Mouse (Mus musculus): ENCODE results near the gene H2al1m. TPM values are rescaled to one million over a fixed set of nuclear protein-coding genes. Genes with fewer than 3 reads are reported as not detected.
"Not testable (repeated sequence)": the region's sequence is repeated elsewhere in the genome, so short reads cannot be mapped to it uniquely, and the experiment has no call there.

The H2al1m gene
- polyA plus RNA-seq, 1 experiment from 2014 or later = not detected

DNA sequence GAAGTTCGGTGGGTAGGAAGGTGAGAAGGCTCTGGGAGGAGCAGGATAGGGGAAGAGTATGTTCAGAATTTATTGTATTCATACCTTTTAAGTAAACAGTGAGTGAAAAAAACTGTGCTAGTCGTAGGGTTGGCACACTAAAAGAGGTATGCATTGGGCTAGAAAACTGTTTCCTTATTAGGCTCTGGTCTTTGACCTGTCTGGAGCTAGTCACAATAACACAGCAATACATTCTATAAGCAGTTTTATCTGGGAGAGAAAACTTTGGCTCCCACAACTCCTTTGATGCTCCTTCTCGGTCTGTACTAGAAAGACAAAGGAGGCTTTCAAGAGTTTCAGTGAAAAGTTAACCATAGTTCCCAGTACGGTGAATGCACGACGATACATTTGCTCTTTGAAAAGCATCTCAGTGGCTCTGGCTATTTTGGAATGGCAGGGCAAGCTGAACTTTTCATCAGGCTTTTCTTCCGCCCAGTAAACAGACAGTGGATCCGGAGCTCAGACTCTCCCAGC is 11.6 kb upstream of the H2al1m start:
- H3K9ac ChIP-seq = peak overlapping the region; percentile 66; the same call in 1 of the 2 replicates
- H3K4me2 ChIP-seq = peak overlapping the region; percentile 61
- ATAC-seq (ENCODE audit: insufficient number of reproducible peaks, insufficient read depth, low FRiP score, low TSS enrichment, low read depth) = no peak
- H3K27ac ChIP-seq = no peak overlapping the region
- H3K4me1 ChIP-seq = no peaks in the 10 kb centered on the region
- no peaks in the 10 kb centered on the region for H3K36me3 ChIP-seq
- no peaks in the 10 kb centered on the region for H3K9me3 ChIP-seq
- H3K27me3 ChIP-seq = peaks cover 7% of the 10 kb centered on the region; the same call in 1 of the 2 replicates
- WGBS = 29% methylated on average over 8 of the region's 8 CpGs
- H3K4me3 ChIP-seq = peak overlapping the region; percentile 56

- Histone ChIP-seq H3K36me3 (no peaks in the 10 kb centered on the region), H3K9me3 (no peaks in the 10 kb centered on the region), H3K4me1 (no peaks in the 10 kb centered on the region), H3K9ac (peak within 1 kb of the TSS; percentile 66), H3K4me3 (peak within 1 kb of the TSS; percentile 56), H3K4me2 (peak within 1 kb of the TSS; percentile 61), H3K27ac (no peak within 1 kb of the TSS), H3K27me3 (peaks cover 7% of the 10 kb centered on the region; the same call in 1 of the 2 replicates)
- WGBS = 14% methylated on average over 89 of the region's 94 CpGs
- peak; percentile 72; the same call in 1 of the 2 replicates for ATAC-seq (ENCODE audit: insufficient number of reproducible peaks, insufficient read depth, low FRiP score, low TSS enrichment, low read depth)
Measured at GRCm38 (mm10) chrX:9272460-9273361, 10.9 kb upstream of the H2al1m start, which contains the start of gene Xk. Xk (plus strand) TSS chrX:9272756.

DNA sequence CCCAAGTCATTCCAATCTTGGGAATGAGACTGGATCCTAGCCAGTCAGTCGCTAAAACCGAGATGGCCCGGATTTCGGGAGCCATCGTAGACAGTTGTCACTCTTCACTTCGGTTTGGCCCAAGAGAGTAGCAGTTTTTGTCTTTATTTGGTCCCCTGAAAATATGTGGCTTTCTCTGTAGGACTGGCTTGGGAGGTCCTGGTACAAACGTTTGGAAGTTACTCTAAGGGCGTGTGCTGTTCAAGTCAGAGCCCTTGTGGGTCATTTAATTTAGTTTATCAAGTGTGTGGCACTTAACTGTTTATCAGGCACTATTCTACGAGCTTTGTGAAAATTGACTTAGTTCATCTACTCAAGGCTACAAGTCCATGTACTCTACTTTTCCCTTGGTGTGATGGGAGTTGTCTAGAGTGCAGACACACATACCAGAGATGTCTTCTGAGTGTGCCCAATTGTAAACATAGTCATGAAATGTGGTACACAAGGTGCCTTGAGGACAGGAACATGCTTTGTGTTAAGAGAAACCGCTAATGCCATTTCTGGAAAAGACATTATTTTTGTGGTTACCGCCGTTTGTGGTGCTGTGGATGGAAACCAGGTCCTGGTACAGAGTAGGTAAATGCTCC is 10.1 kb upstream of the H2al1m start:
- ATAC-seq (ENCODE audit: insufficient number of reproducible peaks, insufficient read depth, low FRiP score, low TSS enrichment, low read depth) = no peak

DNA sequence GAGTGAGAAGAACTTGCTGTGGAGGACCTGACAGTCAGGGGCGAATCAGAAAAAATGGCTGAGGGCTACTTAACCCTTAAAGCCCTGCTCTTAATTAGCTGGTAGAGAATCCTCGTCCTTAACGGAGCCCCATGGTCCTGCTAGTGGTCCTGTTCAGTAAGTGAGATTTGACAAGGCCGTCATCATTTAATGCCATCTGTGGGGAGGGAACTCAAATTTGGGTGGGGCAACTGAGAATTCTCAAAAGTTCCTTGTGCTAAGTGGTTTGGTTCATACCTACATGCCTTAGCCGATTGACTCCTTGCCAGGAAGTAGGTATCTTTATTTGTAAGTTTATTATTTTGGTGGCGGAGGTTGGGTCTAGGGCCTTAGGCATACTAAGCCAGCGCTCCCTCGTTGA is 9.2 kb upstream of the H2al1m start:
- Histone ChIP-seq H3K27ac (no peak overlapping the region), H3K9ac (no peak overlapping the region), H3K4me1 (no peaks in the 10 kb centered on the region), H3K4me3 (no peak overlapping the region), H3K4me2 (no peak overlapping the region), H3K27me3 (peaks cover 7% of the 10 kb centered on the region; the same call in 1 of the 2 replicates), H3K9me3 (no peaks in the 10 kb centered on the region), H3K36me3 (no peaks in the 10 kb centered on the region)
- 73% methylated on average over 8 of the region's 8 CpGs for WGBS
- no peak for ATAC-seq (ENCODE audit: insufficient number of reproducible peaks, insufficient read depth, low FRiP score, low TSS enrichment, low read depth)

More for the DNA sequence above, 10.1 kb upstream of the H2al1m start:
- Histone ChIP-seq H3K9ac (no peak overlapping the region), H3K27me3 (peaks cover 7% of the 10 kb centered on the region; the same call in 1 of the 2 replicates), H3K27ac (no peak overlapping the region), H3K36me3 (no peaks in the 10 kb centered on the region), H3K9me3 (no peaks in the 10 kb centered on the region), H3K4me3 (peak overlapping the region; percentile 56), H3K4me2 (peak overlapping the region; percentile 61), H3K4me1 (no peaks in the 10 kb centered on the region)
- 60% methylated on average over 12 of the region's 12 CpGs for WGBS

GRCm38 (mm10) chrX:9293140-9293829 is 9.7 kb downstream of the H2al1m start:
- H3K9me3 ChIP-seq; H3K36me3 ChIP-seq; H3K27me3 ChIP-seq; H3K4me1 ChIP-seq; H3K4me2 ChIP-seq; H3K9ac ChIP-seq; ATAC-seq (ENCODE audit: insufficient number of reproducible peaks, insufficient read depth, low FRiP score, low TSS enrichment, low read depth); H3K4me3 ChIP-seq; H3K27ac ChIP-seq: not testable (repeated sequence)
- 82% methylated on average over 4 of the region's 4 CpGs for WGBS

- no peak overlapping the region for H3K4me2 ChIP-seq
- WGBS = 86% methylated on average over 5 of the region's 5 CpGs
- no peaks in the 10 kb centered on the region for H3K27me3 ChIP-seq
- no peak for ATAC-seq (ENCODE audit: insufficient number of reproducible peaks, insufficient read depth, low FRiP score, low TSS enrichment, low read depth)
- H3K27ac ChIP-seq = no peak overlapping the region
- H3K9me3 ChIP-seq = no peaks in the 10 kb centered on the region
- H3K9ac ChIP-seq = no peak overlapping the region
- no peaks in the 10 kb centered on the region for H3K4me1 ChIP-seq
- H3K36me3 ChIP-seq = no peaks in the 10 kb centered on the region
- no peak overlapping the region for H3K4me3 ChIP-seq
Measured at GRCm38 (mm10) chrX:9298413-9298864, 14.9 kb downstream of the H2al1m start.

DNA sequence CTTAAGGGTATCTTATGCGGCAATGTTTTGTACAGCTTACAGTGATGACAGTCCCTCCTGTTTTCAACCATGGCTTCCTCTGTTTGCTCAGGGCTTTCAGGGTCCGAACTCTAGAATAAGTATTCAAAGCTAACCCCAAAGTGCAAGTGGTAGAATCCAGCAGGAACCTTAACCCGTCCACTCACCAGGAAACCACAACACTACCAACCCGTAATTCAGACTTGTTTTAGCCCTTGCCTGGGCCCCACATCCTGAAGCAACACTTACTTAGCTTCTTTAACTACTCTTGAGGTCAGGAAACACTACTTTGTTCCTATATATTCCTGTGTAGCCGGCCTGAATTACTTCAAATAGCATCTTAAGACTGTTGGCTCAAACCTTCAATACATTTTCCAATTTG is 19.2 kb downstream of the H2al1m start:
- no peaks in the 10 kb centered on the region for H3K36me3 ChIP-seq
- H3K4me3 ChIP-seq = no peak overlapping the region
- no peaks in the 10 kb centered on the region for H3K27me3 ChIP-seq
- no peak for ATAC-seq (ENCODE audit: insufficient number of reproducible peaks, insufficient read depth, low FRiP score, low TSS enrichment, low read depth)
- no peak overlapping the region for H3K27ac ChIP-seq
- H3K9ac ChIP-seq = no peak overlapping the region
- no peak overlapping the region for H3K4me2 ChIP-seq
- 80% methylated on average over 5 of the region's 5 CpGs for WGBS
- no peaks in the 10 kb centered on the region for H3K9me3 ChIP-seq
- H3K4me1 ChIP-seq = no peaks in the 10 kb centered on the region

- Histone ChIP-seq H3K36me3 (no peaks in the 10 kb centered on the region), H3K27ac (no peak overlapping the region), H3K9ac (no peak overlapping the region), H3K27me3 (no peaks in the 10 kb centered on the region), H3K4me1 (no peaks in the 10 kb centered on the region), H3K9me3 (no peaks in the 10 kb centered on the region), H3K4me2 (no peak overlapping the region), H3K4me3 (no peak overlapping the region)
- WGBS = 74% methylated on average over 1 of the region's 1 CpGs
- ATAC-seq (ENCODE audit: insufficient number of reproducible peaks, insufficient read depth, low FRiP score, low TSS enrichment, low read depth) = no peak
Measured at GRCm38 (mm10) chrX:9303455-9303854, 19.9 kb downstream of the H2al1m start.

DNA sequence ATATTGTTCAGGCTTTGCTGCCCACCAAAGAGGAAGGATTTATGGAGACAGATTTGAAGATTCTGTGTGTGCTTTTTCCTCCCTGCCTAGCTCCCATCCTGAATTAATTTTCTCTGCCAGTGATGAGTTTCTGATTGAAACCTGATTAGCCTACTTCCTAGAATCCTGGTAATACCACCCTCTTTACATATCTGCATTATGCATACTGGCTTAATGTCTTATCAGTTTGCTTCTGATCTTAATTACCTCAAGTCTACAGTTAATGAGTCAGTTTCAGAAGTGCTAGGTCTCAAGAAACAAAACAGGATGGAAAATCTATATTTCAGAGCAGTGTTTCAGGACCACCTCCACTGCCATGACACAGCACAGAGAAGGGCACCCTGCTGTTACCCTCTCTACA is 32.9 kb downstream of the H2al1m start:
- H3K9ac ChIP-seq; ATAC-seq (ENCODE audit: insufficient number of reproducible peaks, insufficient read depth, low FRiP score, low TSS enrichment, low read depth): not testable (repeated sequence)

DNA sequence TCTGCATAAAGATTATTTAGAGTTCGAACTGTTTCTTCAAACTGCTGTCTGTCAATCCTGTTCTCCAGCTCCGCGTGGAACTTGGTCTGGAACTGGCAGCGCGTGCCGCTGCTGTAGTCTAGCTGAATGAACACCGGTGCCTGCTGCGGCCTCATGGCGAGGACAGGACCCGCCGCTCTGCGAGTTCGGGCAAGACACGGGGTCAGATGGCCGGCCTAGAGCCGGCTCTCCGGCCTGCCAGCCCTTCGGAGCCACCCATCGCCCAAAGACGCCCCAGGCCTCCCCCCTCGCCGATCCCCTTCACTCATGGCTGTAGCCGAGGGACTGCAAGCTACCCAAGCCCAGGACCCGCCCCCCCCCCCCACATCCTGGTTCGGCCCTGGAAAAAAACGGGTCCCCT is 44.4 kb downstream of the H2al1m start:
- 88% methylated on average over 26 of the region's 26 CpGs for WGBS
- not testable (repeated sequence) for ATAC-seq (ENCODE audit: insufficient number of reproducible peaks, insufficient read depth, low FRiP score, low TSS enrichment, low read depth)

More for the DNA sequence above, 32.9 kb downstream of the H2al1m start:
- not testable (repeated sequence) for H3K27me3 ChIP-seq, H3K4me1 ChIP-seq, H3K9me3 ChIP-seq, H3K4me2 ChIP-seq, H3K4me3 ChIP-seq, H3K36me3 ChIP-seq, H3K27ac ChIP-seq

DNA sequence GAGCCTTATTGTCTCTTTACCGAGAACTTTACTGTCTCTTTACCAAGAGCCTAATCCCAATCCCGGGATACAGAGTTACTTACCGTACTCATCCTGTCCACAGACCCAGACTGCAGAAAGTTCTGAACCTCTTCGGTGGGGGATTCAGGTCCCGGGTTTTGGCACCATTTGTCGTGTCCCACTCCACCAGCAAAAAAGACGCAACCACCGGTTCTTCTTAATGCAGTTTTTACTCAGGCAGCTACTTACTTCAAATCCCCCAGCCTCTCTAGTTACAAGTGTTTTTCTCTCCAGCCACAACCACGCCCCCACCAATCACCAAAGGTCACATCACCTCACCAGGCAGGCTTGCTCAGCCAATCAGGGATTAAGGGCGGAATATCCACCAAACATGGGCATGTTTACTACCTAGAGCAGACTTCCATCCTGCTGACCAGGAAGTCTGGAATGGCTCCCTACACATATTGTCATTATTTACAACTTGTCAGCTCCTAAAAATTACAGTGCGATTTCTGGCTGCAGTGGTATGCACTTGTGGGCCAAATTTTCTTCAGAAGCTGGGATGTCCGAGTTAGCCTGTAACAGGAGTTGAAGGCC is 48.9 kb downstream of the H2al1m start:
- 84% methylated on average over 12 of the region's 12 CpGs for WGBS
- not testable (repeated sequence) for H3K4me2 ChIP-seq; H3K4me3 ChIP-seq; H3K9ac ChIP-seq; H3K27ac ChIP-seq; H3K4me1 ChIP-seq; H3K36me3 ChIP-seq; ATAC-seq (ENCODE audit: insufficient number of reproducible peaks, insufficient read depth, low FRiP score, low TSS enrichment, low read depth); H3K9me3 ChIP-seq; H3K27me3 ChIP-seq

More for the DNA sequence above, 44.4 kb downstream of the H2al1m start:
- H3K4me1 ChIP-seq, H3K9ac ChIP-seq, H3K27ac ChIP-seq, H3K27me3 ChIP-seq, H3K9me3 ChIP-seq, H3K36me3 ChIP-seq, H3K4me3 ChIP-seq, H3K4me2 ChIP-seq: not testable (repeated sequence)
